Comparison of ENCODE assay signal across 25 mouse cellular contexts in the genomic region with DNA sequence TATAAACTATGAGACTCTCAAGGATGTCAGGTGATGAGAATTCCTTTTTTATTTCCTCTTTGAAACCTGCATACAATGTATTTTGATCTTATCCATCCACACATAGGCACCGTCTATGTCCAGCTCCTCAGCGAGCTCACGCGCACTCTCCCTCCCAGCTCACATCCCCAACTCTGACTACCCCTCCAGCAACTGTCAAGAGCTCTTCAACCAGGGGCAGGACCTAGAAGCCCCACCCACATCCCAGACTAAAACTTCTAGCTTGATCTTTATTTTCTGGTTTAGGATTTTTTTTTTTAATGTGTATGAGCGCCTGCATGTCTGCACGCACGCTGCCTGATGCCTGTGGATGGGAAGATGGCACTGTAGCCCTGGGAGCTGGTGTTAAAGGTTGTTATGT.
"Had no signal": no experiment of that assay in that cellular context is flagged by ENCODE, and none has a peak within 500 bp of the region (broad histone marks: within the 10 kb centered on the region; RNA-seq: fewer than 3 reads in every experiment).

No protein-coding gene starts in this region.

- ATAC-seq: hindbrain, postnatal 0 days; intestine, embryonic 16.5 days had no signal

- H3K9ac ChIP-seq: heart, embryonic 13.5 days; heart, embryonic 15.5 days; hindbrain, embryonic 13.5 days; hindbrain, embryonic 15.5 days; kidney, embryonic 15.5 days; limb, embryonic 13.5 days; limb, embryonic 15.5 days had no signal

- H3K4me3 ChIP-seq: heart, adult 2 months; heart, embryonic 13.5 days; heart, embryonic 15.5 days; hindbrain, embryonic 13.5 days; hindbrain, embryonic 15.5 days; kidney, embryonic 15.5 days; limb, embryonic 13.5 days; limb, embryonic 15.5 days had no signal

- H3K9me3 ChIP-seq: heart, embryonic 13.5 days; heart, embryonic 15.5 days; hindbrain, embryonic 13.5 days; hindbrain, embryonic 15.5 days; kidney, embryonic 15.5 days; limb, embryonic 13.5 days; limb, embryonic 15.5 days had no signal

- H3K36me3 ChIP-seq: heart, embryonic 13.5 days; heart, embryonic 15.5 days; hindbrain, embryonic 13.5 days; hindbrain, embryonic 15.5 days; kidney, embryonic 15.5 days; limb, embryonic 13.5 days; limb, embryonic 15.5 days had no signal

- H3K27me3 ChIP-seq: heart, embryonic 13.5 days; heart, embryonic 15.5 days; hindbrain, embryonic 13.5 days; hindbrain, embryonic 15.5 days; kidney, embryonic 15.5 days; limb, embryonic 13.5 days; limb, embryonic 15.5 days had no signal

- H3K27ac ChIP-seq: heart, adult 2 months; heart, embryonic 13.5 days; heart, embryonic 15.5 days; hindbrain, embryonic 13.5 days; hindbrain, embryonic 15.5 days; hindbrain, postnatal 0 days; kidney, embryonic 15.5 days; kidney, postnatal 0 days; limb, embryonic 13.5 days; limb, embryonic 15.5 days had no signal

- H3K4me2 ChIP-seq: heart, embryonic 11.5 days; heart, embryonic 15.5 days; hindbrain, embryonic 13.5 days; hindbrain, embryonic 15.5 days; kidney, embryonic 15.5 days; limb, embryonic 13.5 days; limb, embryonic 15.5 days had no signal

- DNase-seq: gastrocnemius, postnatal 14 days; gastrocnemius, postnatal 36 days; heart, adult 11 months; heart, adult 2 months; heart, postnatal 14 days; heart, postnatal 36 days; kidney, adult 11 months; kidney, adult 2 months; kidney, adult 9 months; kidney, postnatal 14 days; kidney, postnatal 36 days; layer of hippocampus, adult 9-11 months; layer of hippocampus, postnatal 36 days; left cerebral cortex, postnatal 4 days had no signal
